Mouse (Mus musculus): ENCODE data around the gene Lrrc15.

The Lrrc15 gene

GRCm38 (mm10) chr16:30278406-30278805 lies 4.7 kb downstream of the Lrrc15 start:
- in situ Hi-C loops (cut with MboI, MseI): no loop called here

GRCm38 (mm10) chr16:30275558-30276340 lies 7.3 kb downstream of the Lrrc15 start:
- in situ Hi-C loops (cut with MboI, MseI): no loop called here

- in situ Hi-C loops (cut with MboI, MseI): no loop called here
These were observed 10.0 kb downstream of the Lrrc15 start for GRCm38 (mm10) chr16:30273065-30273464.

- in situ Hi-C loops (cut with MboI, MseI): no loop called here
These were observed 11.0 kb downstream of the Lrrc15 start for GRCm38 (mm10) chr16:30271941-30272595.

- in situ Hi-C loops (cut with MboI, MseI): no loop called here
These were observed 11.8 kb downstream of the Lrrc15 start for GRCm38 (mm10) chr16:30271223-30271761.

GRCm38 (mm10) chr16:30267359-30267758 lies 15.7 kb downstream of the Lrrc15 start, which contains the start of gene Cpn2:
TSS of gene Cpn2 (minus strand) at chr16:30267499.
- in situ Hi-C loops (cut with MboI, MseI): no loop called here

GRCm38 (mm10) chr16:30266561-30266960 lies 16.5 kb downstream of the Lrrc15 start:
- in situ Hi-C loops (cut with MboI, MseI): no loop called here

- in situ Hi-C loops (cut with MboI, MseI): no loop called here
These were observed 17.4 kb downstream of the Lrrc15 start for GRCm38 (mm10) chr16:30265611-30266010.

GRCm38 (mm10) chr16:30263156-30263555 lies 19.9 kb downstream of the Lrrc15 start:
- in situ Hi-C loops (cut with MboI, MseI): no loop called here

- in situ Hi-C loops (cut with MboI, MseI): no loop called here
These were observed 20.4 kb downstream of the Lrrc15 start for GRCm38 (mm10) chr16:30262664-30263063.

GRCm38 (mm10) chr16:30262157-30262556 lies 20.9 kb downstream of the Lrrc15 start:
- in situ Hi-C loops (cut with MboI, MseI): no loop called here

- in situ Hi-C loops (cut with MboI, MseI): no loop called here
These were observed 21.7 kb downstream of the Lrrc15 start for GRCm38 (mm10) chr16:30261341-30261740.

- in situ Hi-C loops (cut with MboI, MseI): no loop called here
These were observed 22.9 kb downstream of the Lrrc15 start for GRCm38 (mm10) chr16:30260012-30260635.

GRCm38 (mm10) chr16:30259444-30259843 lies 23.6 kb downstream of the Lrrc15 start:
- in situ Hi-C loops (cut with MboI, MseI): no loop called here

GRCm38 (mm10) chr16:30258441-30258840 lies 24.6 kb downstream of the Lrrc15 start:
- in situ Hi-C loops (cut with MboI, MseI): no loop called here

- in situ Hi-C loops (cut with MboI, MseI): no loop called here
These were observed 25.3 kb downstream of the Lrrc15 start for GRCm38 (mm10) chr16:30257718-30258117.

- in situ Hi-C loops (cut with MboI, MseI): no loop called here
These were observed 28.0 kb downstream of the Lrrc15 start for GRCm38 (mm10) chr16:30255061-30255460.

GRCm38 (mm10) chr16:30253900-30254299 lies 29.2 kb downstream of the Lrrc15 start:
- in situ Hi-C loops (cut with MboI, MseI): loop anchor here (5.0 kb wide), 1 partner anchor 268 kb away; no protein-coding TSS in a partner anchor

GRCm38 (mm10) chr16:30253374-30253773 lies 29.7 kb downstream of the Lrrc15 start:
- in situ Hi-C loops (cut with MboI, MseI): loop anchor here (5.0 kb wide), 1 partner anchor 269 kb away; no protein-coding TSS in a partner anchor

- in situ Hi-C loops (cut with MboI, MseI): loop anchor here (5.0 kb wide), 1 partner anchor 270 kb away; no protein-coding TSS in a partner anchor
These were observed 31.0 kb downstream of the Lrrc15 start for GRCm38 (mm10) chr16:30252003-30252418.

- in situ Hi-C loops (cut with MboI, MseI): no loop called here
These were observed 38.9 kb downstream of the Lrrc15 start for GRCm38 (mm10) chr16:30244037-30244700.
